Mouse (Mus musculus): ENCODE results near the gene Gm10799. TPM values are rescaled to one million over a fixed set of nuclear protein-coding genes. Genes with fewer than 3 reads are reported as not detected.

Gene Gm10799
- polyA plus RNA-seq, 1 experiment from 2014 or later = not detected

DNA sequence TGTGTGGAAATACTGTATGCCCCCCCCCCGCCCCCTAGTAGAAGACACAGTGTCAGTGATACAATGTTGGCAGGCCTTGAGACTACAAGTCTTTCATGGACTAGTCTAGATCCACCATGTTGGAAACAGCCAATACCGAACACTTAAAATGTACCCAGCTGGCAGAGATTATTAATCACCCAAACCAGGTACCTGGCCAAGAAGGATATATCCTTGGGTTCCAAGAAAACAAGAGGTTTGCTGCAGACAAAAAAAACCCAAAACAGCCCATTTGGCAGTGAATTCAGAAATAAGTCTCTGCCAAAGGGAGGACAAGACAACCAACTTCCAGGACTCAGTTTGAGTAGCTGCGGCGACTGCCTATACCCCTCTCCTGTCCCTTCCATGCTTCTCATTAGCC is 43.7 kb downstream of the Gm10799 start:
- Histone ChIP-seq H3K27me3 (replicated peaks; ENCODE audit: control insufficient read depth, insufficient read depth, low read length) (no peaks in the 10 kb centered on the region), H3K9me3 (ENCODE audit: control insufficient read depth, low read length) (no peaks in the 10 kb centered on the region), H3K4me3 (ENCODE audit: low read depth, low read length) (no peak overlapping the region), H3K4me2 (no peak overlapping the region), H3K27ac (ENCODE audit: low read depth, low read length) (no peak overlapping the region), H3K4me1 (replicated peaks; ENCODE audit: control insufficient read depth, insufficient read depth, low read length) (peaks cover 10% of the 10 kb centered on the region), H3K9ac (ENCODE audit: low read depth, low read length) (no peak overlapping the region), H3K36me3 (ENCODE audit: control insufficient read depth, insufficient read depth, low read length) (no peaks in the 10 kb centered on the region)
- DNase-seq (ENCODE audit: low spot score) (no peak), ATAC-seq (replicated peaks; ENCODE audit: low FRiP score) (no peak)
- WGBS = 90% methylated on average over 4 of the region's 4 CpGs

DNA sequence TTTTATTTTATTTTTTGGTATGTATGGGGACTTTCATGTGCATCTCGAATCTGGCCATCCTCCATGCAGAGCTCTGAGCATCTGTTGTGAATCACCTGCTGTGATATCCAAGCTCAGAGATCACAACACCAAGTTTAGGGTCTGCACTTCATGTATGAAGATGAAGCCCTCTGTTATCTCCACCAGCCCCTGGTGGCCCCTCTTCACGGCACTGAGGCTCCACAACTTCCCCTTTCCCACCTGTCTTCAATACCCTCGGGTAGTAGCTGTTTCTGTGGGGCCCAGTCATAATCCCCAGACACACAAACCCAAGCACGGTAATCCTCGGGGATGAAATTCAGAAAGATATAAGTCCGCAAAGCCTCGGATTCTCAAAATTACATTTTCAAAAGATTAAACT is 45.3 kb downstream of the Gm10799 start:
- Histone ChIP-seq H3K27me3 (replicated peaks; ENCODE audit: control insufficient read depth, insufficient read depth, low read length) (no peaks in the 10 kb centered on the region), H3K9me3 (ENCODE audit: control insufficient read depth, low read length) (no peaks in the 10 kb centered on the region), H3K9ac (ENCODE audit: low read depth, low read length) (no peak overlapping the region), H3K4me3 (ENCODE audit: low read depth, low read length) (no peak overlapping the region), H3K4me2 (no peak overlapping the region), H3K27ac (ENCODE audit: low read depth, low read length) (no peak overlapping the region), H3K36me3 (ENCODE audit: control insufficient read depth, insufficient read depth, low read length) (no peaks in the 10 kb centered on the region), H3K4me1 (replicated peaks; ENCODE audit: control insufficient read depth, insufficient read depth, low read length) (0 out of 2 replicates have a peak, but pooled peaks cover 2% of the 10 kb centered on the region)
- DNase-seq (ENCODE audit: low spot score) = no peak
- no peak for ATAC-seq (replicated peaks; ENCODE audit: low FRiP score)
- 72% methylated on average over 7 of the region's 7 CpGs for WGBS

Other genes with a start within 250 kb of the Gm10799 start
- gene Lmo2, start 110.6 kb downstream of the Gm10799 start, polyA plus RNA-seq (2014; fragmentation: Nextera tagmentation; extraction: Ambion mirVana) = 185 and 191 TPM in 2 replicates
- 75.0 and 85.9 TPM in 2 replicates for gene Fbxo3, start 40.8 kb downstream of the Gm10799 start, polyA plus RNA-seq (2014; fragmentation: Nextera tagmentation; extraction: Ambion mirVana)
- 3.2 and 3.5 TPM in 2 replicates for gene 4931422A03Rik, start 40.2 kb downstream of the Gm10799 start, polyA plus RNA-seq (2014; fragmentation: Nextera tagmentation; extraction: Ambion mirVana)
- 0.10 TPM in 1 of 2 replicates, not detected in the other for gene Gm10912, start 2.7 kb downstream of the Gm10799 start, polyA plus RNA-seq (2014; fragmentation: Nextera tagmentation; extraction: Ambion mirVana)
- gene Cd59b, start 1.3 kb upstream of the Gm10799 start, polyA plus RNA-seq (2014; fragmentation: Nextera tagmentation; extraction: Ambion mirVana) = 8.7 and 10.6 TPM in 2 replicates
- gene Cd59a, start 27.3 kb upstream of the Gm10799 start, polyA plus RNA-seq (2014; fragmentation: Nextera tagmentation; extraction: Ambion mirVana) = 73.4 and 77.6 TPM in 2 replicates
- gene A930018P22Rik, start 54.2 kb upstream of the Gm10799 start, polyA plus RNA-seq (2014; fragmentation: Nextera tagmentation; extraction: Ambion mirVana) = 0.23 TPM in 1 of 2 replicates, not detected in the other